Comparison of ENCODE assay signal across 15 mouse cellular contexts in genomic region chr9:57949102-57949704, GRCm38 (mm10). TPM values are rescaled to one million over a fixed set of nuclear protein-coding genes. Genes with fewer than 3 reads are reported as not detected.
DNase-seq lines count a peak whose midpoint lies in the region; TF ChIP-seq lines count a peak whose summit lies in the region.
"Had no signal": no experiment of that assay in that cellular context is flagged by ENCODE, and none has a peak within 500 bp of the region (broad histone marks: within the 10 kb centered on the region; RNA-seq: fewer than 3 reads in every experiment).

No protein-coding gene starts in this region.

- 83% methylated on average over 8 of the region's 8 CpGs for WGBS in limb, embryonic 10.5 days

- TF ChIP-seq CTCF in gastrocnemius, adult 2 months (IDR thresholded peaks at IDR 0.05): no peak
- no peak for TF ChIP-seq CTCF in layer of hippocampus, adult 2 months (conservative IDR thresholded peaks at IDR 0.05)

- peaks cover 38% of the 10 kb centered on the region for H3K27me3 ChIP-seq in limb, embryonic 10.5 days (ENCODE audit: low read depth, poor library complexity, severe bottlenecking)
- H3K27me3 ChIP-seq: neural tube, embryonic 15.5 days had no signal

- intact Hi-C loops in gastrocnemius, adult 2 months (cut with DNase I): no loop called here
- intact Hi-C loops in gastrocnemius, postnatal 36 days (cut with DNase I): no loop called here

- no peaks in the 10 kb centered on the region for H3K36me3 ChIP-seq in limb, embryonic 10.5 days
- H3K36me3 ChIP-seq: midbrain, embryonic 10.5 days; neural tube, embryonic 15.5 days had no signal

- peak overlapping the region; percentile 90 for H3K27ac ChIP-seq in gastrocnemius, adult 2 months
- peak overlapping the region; percentile 90 for H3K27ac ChIP-seq in layer of hippocampus, adult 2 months
- peak overlapping the region; percentile 39; the same call in 1 of the 2 replicates for H3K27ac ChIP-seq in limb, embryonic 10.5 days
- H3K27ac ChIP-seq: liver, embryonic 14.5 days; midbrain, embryonic 10.5 days; neural tube, embryonic 15.5 days had no signal

- no peaks in the 10 kb centered on the region for H3K9me3 ChIP-seq in limb, embryonic 10.5 days (replicated peaks)
- H3K9me3 ChIP-seq: midbrain, embryonic 10.5 days; neural tube, embryonic 15.5 days had no signal

- H3K4me3 ChIP-seq in gastrocnemius, adult 2 months: peak overlapping the region; percentile 97
- H3K4me3 ChIP-seq in layer of hippocampus, adult 2 months: peak overlapping the region; percentile 31
- H3K4me3 ChIP-seq in limb, embryonic 10.5 days: no peak overlapping the region
- H3K4me3 ChIP-seq: midbrain, embryonic 10.5 days; neural tube, embryonic 15.5 days had no signal

- peaks cover 73% of the 10 kb centered on the region for H3K4me1 ChIP-seq in limb, embryonic 10.5 days

- DNase-seq in gastrocnemius, adult 2 months: no peak
- no peak for DNase-seq in gastrocnemius, postnatal 36 days
- no peak for DNase-seq in layer of hippocampus, adult 2 months (ENCODE audit: low spot score in 2 of 2)
- DNase-seq in layer of hippocampus, adult 11-12 months (ENCODE audit: low spot score): no peak
- DNase-seq in limb, embryonic 10.5 days (ENCODE audit: low spot score): no peak
- peak; percentile 78 for DNase-seq in lung, postnatal 36 days
- no peak for DNase-seq in adrenal gland, adult 18-20 months (ENCODE audit: low spot score in 2 of 2)
- DNase-seq in layer of hippocampus, postnatal 14 days (ENCODE audit: low spot score in 2 of 2): no peak
- DNase-seq: adrenal gland, postnatal 10 days; B cell, adult 2 months; cerebellum, adult 9-10 months; left cerebral cortex, postnatal 4 days had no signal

RNA-seq across cellular contexts. Expression of gene Sema7a, which starts 9.3 kb away (rescaled TPM):
- 10 to 100 TPM in 1 of 2 experiments, 1 to 10 TPM in 1; 9.0 to 14.4 TPM for total RNA-seq in gastrocnemius, adult 2 months (2021)
- total RNA-seq in gastrocnemius, postnatal 36 days (2021): 10 to 100 TPM in 1 of 2 experiments, 1 to 10 TPM in 1; 7.9 to 12.5 TPM
- total RNA-seq in layer of hippocampus, adult 2 months (2021): 100 to 1,000 TPM in 1 of 2 experiments, 10 to 100 TPM in 1; 94.4 to 102 TPM
- polyA plus RNA-seq in limb, embryonic 10.5 days (2016; fragmentation: Nextera tagmentation; extraction: Ambion mirVana): 0.20 and 0.26 TPM in 2 replicates
- 10 to 100 TPM; 10.4 to 21.1 TPM for total RNA-seq in adrenal gland, adult 18-20 months (2021)
- total RNA-seq in layer of hippocampus, postnatal 14 days (2021): 100 to 1,000 TPM in 1 of 2 experiments, 10 to 100 TPM in 1; 95.4 to 102 TPM

RNA-seq across cellular contexts. Expression of gene Ubl7, which starts 38.4 kb away (rescaled TPM):
- total RNA-seq in gastrocnemius, adult 2 months (2021): 10 to 100 TPM; 81.3 to 82.1 TPM
- 10 to 100 TPM; 65.2 to 80.4 TPM for total RNA-seq in gastrocnemius, postnatal 36 days (2021)
- 10 to 100 TPM; 98.5 to 98.7 TPM for total RNA-seq in layer of hippocampus, adult 2 months (2021)
- 123 and 130 TPM in 2 replicates for polyA plus RNA-seq in limb, embryonic 10.5 days (2016; fragmentation: Nextera tagmentation; extraction: Ambion mirVana)
- total RNA-seq in adrenal gland, adult 18-20 months (2021): 10 to 100 TPM; 66.7 to 73.4 TPM
- 10 to 100 TPM; 97.5 to 98.6 TPM for total RNA-seq in layer of hippocampus, postnatal 14 days (2021)

RNA-seq across cellular contexts. Expression of gene Cyp11a1, which starts 57.0 kb away (rescaled TPM):
- total RNA-seq in gastrocnemius, adult 2 months (2021): under 1 TPM in 1 of 2 experiments, not detected in 1; 0.10 TPM
- total RNA-seq in gastrocnemius, postnatal 36 days (2021): not detected
- 1 to 10 TPM in 1 of 2 experiments, under 1 TPM in 1; 0.79 to 1.7 TPM for total RNA-seq in layer of hippocampus, adult 2 months (2021)
- 0.26 TPM in 1 of 2 replicates, not detected in the other for polyA plus RNA-seq in limb, embryonic 10.5 days (2016; fragmentation: Nextera tagmentation; extraction: Ambion mirVana)
- total RNA-seq in adrenal gland, adult 18-20 months (2021): 1,000 to 10,000 TPM; 6,431 to 6,741 TPM
- 1 to 10 TPM; 1.1 to 2.4 TPM for total RNA-seq in layer of hippocampus, postnatal 14 days (2021)

Comparison
In these comparisons a context has a peak if more than half of its experiments do, and no peak if none do; other contexts are left out.
1. H3K27ac ChIP-seq: peak in every context shown above with its lines; median percentile 90 in gastrocnemius, adult 2 months; 90 in layer of hippocampus, adult 2 months; 39 in limb, embryonic 10.5 days.
2. RNA of gene Sema7a, which starts 9.3 kb away (total RNA-seq): 94.4 to 102 TPM in layer of hippocampus, adult 2 months and 95.4 to 102 TPM in layer of hippocampus, postnatal 14 days; 10.4 to 21.1 TPM in adrenal gland, adult 18-20 months, 9.0 to 14.4 TPM in gastrocnemius, adult 2 months and 7.9 to 12.5 TPM in gastrocnemius, postnatal 36 days; every median in the first group is over 4 times any median in the second.
3. RNA of gene Cyp11a1, which starts 57.0 kb away (total RNA-seq): 6,431 to 6,741 TPM in adrenal gland, adult 18-20 months; 1.1 to 2.4 TPM in layer of hippocampus, postnatal 14 days, 0.79 to 1.7 TPM in layer of hippocampus, adult 2 months, 0.10 TPM in gastrocnemius, adult 2 months and not detected in gastrocnemius, postnatal 36 days; every median in the first group is over 1,000 times any median in the second.